Mouse (Mus musculus): ENCODE data around the gene Gipr. TPM values are rescaled to one million over a fixed set of nuclear protein-coding genes. Genes with fewer than 3 reads are reported as not detected.

The Gipr gene
- polyA plus RNA-seq, 1 experiment, result 0.43 TPM

DNA sequence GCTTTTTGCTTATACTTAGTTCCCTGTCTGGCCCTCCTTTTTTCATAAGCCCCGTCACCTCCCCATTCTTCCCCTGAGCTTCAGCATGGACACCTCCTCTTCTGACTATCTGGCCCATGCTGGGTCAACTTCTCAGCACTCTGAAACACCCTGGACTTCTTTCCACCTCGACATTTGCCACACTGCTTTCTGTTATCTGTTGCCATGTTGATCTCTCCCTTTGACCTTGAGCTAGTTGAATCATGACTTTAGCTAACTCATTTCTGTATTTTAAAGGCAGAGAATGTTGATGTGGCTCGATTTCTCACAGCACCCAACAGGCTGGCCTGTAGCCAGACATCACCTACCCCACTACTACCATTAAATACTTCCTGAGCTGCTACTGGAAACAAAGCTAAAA, 58.5 kb downstream of the Gipr start:
- Histone ChIP-seq H3K4me3 (ENCODE audit: insufficient read depth, poor library complexity, severe bottlenecking) (no peak overlapping the region), H3K36me3 (ENCODE audit: control insufficient read depth, insufficient read depth) (no peaks in the 10 kb centered on the region), H3ac (ENCODE audit: control insufficient read depth, insufficient read length, low read depth) (no peak overlapping the region), H3K27me3 (ENCODE audit: control insufficient read depth, insufficient read depth, insufficient read length) (peaks cover 15% of the 10 kb centered on the region), H3K79me2 (ENCODE audit: control insufficient read depth, insufficient read depth) (no peaks in the 10 kb centered on the region), H3K79me3 (ENCODE audit: low read depth) (no peaks in the 10 kb centered on the region)
- TF ChIP-seq USF1 (IDR thresholded peaks at IDR 0.05; ENCODE audit: low read depth) (no peak), CEBPB (IDR thresholded peaks at IDR 0.05; ENCODE audit: low read depth) (no peak), MYOG (IDR thresholded peaks at IDR 0.05; ENCODE audit: control insufficient read depth, extremely low read depth, insufficient read length) (no peak), FOSL1 (IDR thresholded peaks at IDR 0.05; ENCODE audit: insufficient read depth, low read length, poor library complexity, severe bottlenecking) (no peak), MYOD1 (IDR thresholded peaks at IDR 0.05; ENCODE audit: control insufficient read depth, insufficient read length, low read depth) (no peak), CTCF (IDR thresholded peaks at IDR 0.05; ENCODE audit: control insufficient read depth, insufficient read depth, insufficient read length) (no peak), MAX (IDR thresholded peaks at IDR 0.05) (no peak)

Small RNA genes lying within 50 kb of the gene (microRNA-seq; reads per million reads assigned to microRNA genes)
- 76.5 reads per million, percentile 72 among the genes with 10 or more reads in this experiment for gene Mir330 (ENCODE audit: borderline microRNAs expressed)

Other genes starting within 250 kb of the Gipr start
- 0.05 TPM for gene Nova2, start 240.2 kb downstream of the Gipr start, polyA plus RNA-seq (2012; fragmentation: generic; extraction: Trizol)
- not detected for gene Nanos2, start 178.7 kb downstream of the Gipr start, polyA plus RNA-seq (2012; fragmentation: generic; extraction: Trizol)
- 17.8 TPM for gene Mypop, start 174.9 kb downstream of the Gipr start, polyA plus RNA-seq (2012; fragmentation: generic; extraction: Trizol)
- 39.4 TPM for gene Irf2bp1, start 162.1 kb downstream of the Gipr start, polyA plus RNA-seq (2012; fragmentation: generic; extraction: Trizol)
- 0.07 TPM for gene Foxa3, start 142.6 kb downstream of the Gipr start, polyA plus RNA-seq (2012; fragmentation: generic; extraction: Trizol)
- 84.8 TPM for gene Sympk, start 141.8 kb downstream of the Gipr start, polyA plus RNA-seq (2012; fragmentation: generic; extraction: Trizol)
- gene Rsph6a, start 111.4 kb downstream of the Gipr start, polyA plus RNA-seq (2012; fragmentation: generic; extraction: Trizol), result 0.09 TPM
- gene Dmwd, start 89.9 kb downstream of the Gipr start, polyA plus RNA-seq (2012; fragmentation: generic; extraction: Trizol), result 83.1 TPM
- 120 TPM for gene Dmpk, start 82.3 kb downstream of the Gipr start, polyA plus RNA-seq (2012; fragmentation: generic; extraction: Trizol)
- 1.6 TPM for gene Six5, start 71.5 kb downstream of the Gipr start, polyA plus RNA-seq (2012; fragmentation: generic; extraction: Trizol)
- gene Gm4969, start 47.8 kb downstream of the Gipr start, polyA plus RNA-seq (2012; fragmentation: generic; extraction: Trizol), result not detected
- 7.4 TPM for gene Fbxo46, start 46.3 kb downstream of the Gipr start, polyA plus RNA-seq (2012; fragmentation: generic; extraction: Trizol)
- 12.3 TPM for gene Qpctl, start 16.8 kb downstream of the Gipr start, polyA plus RNA-seq (2012; fragmentation: generic; extraction: Trizol)
- gene Snrpd2, start 16.4 kb downstream of the Gipr start, polyA plus RNA-seq (2012; fragmentation: generic; extraction: Trizol), result 255 TPM
- gene Eml2, start 10.3 kb upstream of the Gipr start, polyA plus RNA-seq (2012; fragmentation: generic; extraction: Trizol), result 16.4 TPM
- 0.05 TPM for gene Gpr4, start 46.4 kb upstream of the Gipr start, polyA plus RNA-seq (2012; fragmentation: generic; extraction: Trizol)
- gene Opa3, start 62.2 kb upstream of the Gipr start, polyA plus RNA-seq (2012; fragmentation: generic; extraction: Trizol), result 27.5 TPM
- gene Vasp, start 105.7 kb upstream of the Gipr start, polyA plus RNA-seq (2012; fragmentation: generic; extraction: Trizol), result 145 TPM
- 0.05 TPM for gene Ppm1n, start 113.9 kb upstream of the Gipr start, polyA plus RNA-seq (2012; fragmentation: generic; extraction: Trizol)
- 107 TPM for gene Rtn2, start 116.5 kb upstream of the Gipr start, polyA plus RNA-seq (2012; fragmentation: generic; extraction: Trizol)
- gene Fosb, start 143.9 kb upstream of the Gipr start, polyA plus RNA-seq (2012; fragmentation: generic; extraction: Trizol), result 1.4 TPM
- gene Ercc1, start 178.7 kb upstream of the Gipr start, polyA plus RNA-seq (2012; fragmentation: generic; extraction: Trizol), result 151 TPM
- gene Cd3eap, start 193.4 kb upstream of the Gipr start, polyA plus RNA-seq (2012; fragmentation: generic; extraction: Trizol), result 25.6 TPM
- 21.5 TPM for gene Ppp1r13l, start 193.6 kb upstream of the Gipr start, polyA plus RNA-seq (2012; fragmentation: generic; extraction: Trizol)
- gene Ercc2, start 215.9 kb upstream of the Gipr start, polyA plus RNA-seq (2012; fragmentation: generic; extraction: Trizol), result 9.7 TPM
- 4.3 TPM for gene Klc3, start 238.0 kb upstream of the Gipr start, polyA plus RNA-seq (2012; fragmentation: generic; extraction: Trizol)
- gene Ckm, start 238.6 kb upstream of the Gipr start, polyA plus RNA-seq (2012; fragmentation: generic; extraction: Trizol), result 1.9 TPM

Measured in C2C12 (cell line).